In genomic region chr8:95351461-95351860, GRCm38 (mm10) we compare ENCODE assay signal across 9 mouse cellular contexts. TPM values are rescaled to one million over a fixed set of nuclear protein-coding genes. Genes with fewer than 3 reads are reported as not detected.
DNase-seq lines count a peak whose midpoint lies in the region; ATAC-seq lines count a peak whose summit lies in the region.
"Had no signal": no experiment of that assay in that cellular context is flagged by ENCODE, and none has a peak within 500 bp of the region (broad histone marks: within the 10 kb centered on the region; RNA-seq: fewer than 3 reads in every experiment).

No protein-coding gene starts in this region.

- H3K36me3 ChIP-seq in forebrain, embryonic 11.5 days (ENCODE audit: control insufficient read depth, insufficient read depth, low read length), result no peaks in the 10 kb centered on the region
- H3K36me3 ChIP-seq in limb, embryonic 11.5 days (ENCODE audit: control insufficient read depth, insufficient read depth, low read length), result no peaks in the 10 kb centered on the region
- H3K36me3 ChIP-seq in neural tube, embryonic 11.5 days (ENCODE audit: control insufficient read depth, insufficient read depth, low read length), result no peaks in the 10 kb centered on the region; the same call in 1 of the 2 replicates

- H3K4me1 ChIP-seq in forebrain, embryonic 11.5 days (replicated peaks; ENCODE audit: control insufficient read depth, insufficient read depth, low read length), result peaks cover 6% of the 10 kb centered on the region
- 0 out of 2 replicates have a peak, but pooled peaks cover 6% of the 10 kb centered on the region for H3K4me1 ChIP-seq in limb, embryonic 11.5 days (ENCODE audit: control insufficient read depth, insufficient read depth, low read length)
- H3K4me1 ChIP-seq in neural tube, embryonic 11.5 days (ENCODE audit: control insufficient read depth, insufficient read depth, low read length), result peaks cover 9% of the 10 kb centered on the region

- 3% methylated on average over 15 of the region's 15 CpGs for WGBS in forebrain, embryonic 11.5 days
- 6% methylated on average over 15 of the region's 15 CpGs for WGBS in limb, embryonic 11.5 days
- WGBS in neural tube, embryonic 11.5 days, result 1% methylated on average over 15 of the region's 15 CpGs

- no peak overlapping the region for H3K27ac ChIP-seq in forebrain, embryonic 11.5 days (ENCODE audit: low read depth, low read length)
- H3K27ac ChIP-seq in limb, embryonic 11.5 days (replicated peaks; ENCODE audit: low read depth, low read length), result no peak overlapping the region
- H3K27ac ChIP-seq in neural tube, embryonic 11.5 days (ENCODE audit: low read depth, low read length), result no peak overlapping the region

- peak; percentile 23 for DNase-seq in kidney, adult 18-20 months
- no peak for DNase-seq in kidney, adult 9 months
- DNase-seq in forebrain, embryonic 11.5 days (ENCODE audit: low spot score), result peak; percentile 66
- peak; percentile 52 for DNase-seq in limb, embryonic 11.5 days (ENCODE audit: low spot score)
- DNase-seq in neural tube, embryonic 11.5 days (ENCODE audit: low spot score), result peak; percentile 59
- DNase-seq in thymus, postnatal 10 days (ENCODE audit: low spot score in 2 of 2), result no peak
- DNase-seq in cerebellum, adult 11 months, result no peak

- no peaks in the 10 kb centered on the region for H3K27me3 ChIP-seq in forebrain, embryonic 11.5 days (ENCODE audit: control insufficient read depth, insufficient read depth, low read length)
- H3K27me3 ChIP-seq in limb, embryonic 11.5 days (ENCODE audit: control insufficient read depth, insufficient read depth, low read length), result peaks cover 3% of the 10 kb centered on the region
- peaks cover 4% of the 10 kb centered on the region; the same call in 1 of the 2 replicates for H3K27me3 ChIP-seq in neural tube, embryonic 11.5 days (ENCODE audit: control insufficient read depth, insufficient read depth, low read length)

- no peak overlapping the region for H3K9ac ChIP-seq in forebrain, embryonic 11.5 days (ENCODE audit: low read length)
- H3K9ac ChIP-seq in limb, embryonic 11.5 days (ENCODE audit: low read length), result no peak overlapping the region
- no peak overlapping the region for H3K9ac ChIP-seq in neural tube, embryonic 11.5 days (ENCODE audit: low read length)

- H3K9me3 ChIP-seq in forebrain, embryonic 11.5 days (ENCODE audit: control insufficient read depth, low read length), result no peaks in the 10 kb centered on the region
- H3K9me3 ChIP-seq in limb, embryonic 11.5 days (ENCODE audit: control insufficient read depth, low read length), result no peaks in the 10 kb centered on the region
- H3K9me3 ChIP-seq in neural tube, embryonic 11.5 days (ENCODE audit: control insufficient read depth, low read length), result no peaks in the 10 kb centered on the region

- H3K4me3 ChIP-seq in forebrain, embryonic 11.5 days (ENCODE audit: low read depth, low read length), result peak overlapping the region; percentile 77
- H3K4me3 ChIP-seq in limb, embryonic 11.5 days (ENCODE audit: low read depth, low read length), result peak overlapping the region; percentile 68; the same call in 1 of the 2 replicates
- peak overlapping the region; percentile 81; the same call in 1 of the 2 replicates for H3K4me3 ChIP-seq in neural tube, embryonic 11.5 days (ENCODE audit: low read depth, low read length)

- 0 out of 2 replicates have a peak, but pooled peaks have one; percentile 26 for ATAC-seq in forebrain, embryonic 11.5 days (replicated peaks; ENCODE audit: low FRiP score)
- ATAC-seq in limb, embryonic 11.5 days (ENCODE audit: insufficient number of reproducible peaks, low FRiP score, low TSS enrichment, low read depth), result no peak
- no peak for ATAC-seq in neural tube, embryonic 11.5 days (ENCODE audit: insufficient read depth, low FRiP score, low TSS enrichment)
- no peak for ATAC-seq in megakaryocyte-erythroid progenitor cell, adult 5-6 weeks (replicated peaks; ENCODE audit: low FRiP score, low TSS enrichment, poor library complexity, severe bottlenecking)

- H3K4me2 ChIP-seq in forebrain, embryonic 11.5 days (ENCODE audit: low read depth, low read length, severe bottlenecking), result peak overlapping the region; percentile 93
- peak overlapping the region; percentile 94 for H3K4me2 ChIP-seq in limb, embryonic 11.5 days (ENCODE audit: low read depth, severe bottlenecking)
- peak overlapping the region; percentile 92 for H3K4me2 ChIP-seq in neural tube, embryonic 11.5 days (ENCODE audit: low read depth)

RNA-seq across cellular contexts. Expression of gene Mmp15, which starts 0.6 kb away (rescaled TPM):
- 20.6 and 21.0 TPM in 2 replicates for polyA plus RNA-seq in forebrain, embryonic 11.5 days (2014; fragmentation: Nextera tagmentation; extraction: Ambion mirVana)
- polyA plus RNA-seq in limb, embryonic 11.5 days (2014; fragmentation: Nextera tagmentation; extraction: Ambion mirVana), result 9.6 and 11.0 TPM in 2 replicates
- 20.2 and 21.1 TPM in 2 replicates for polyA plus RNA-seq in neural tube, embryonic 11.5 days (2014; fragmentation: Nextera tagmentation; extraction: Ambion mirVana)
- 0.20 TPM in 1 of 2 replicates, not detected in the other for total RNA-seq in megakaryocyte-erythroid progenitor cell, adult 5-6 weeks (2014; fragmentation: Nextera tagmentation)
- 0.11 and 0.28 TPM in 2 replicates for total RNA-seq in megakaryocyte-erythroid progenitor cell, adult 5-6 weeks (2017)

RNA-seq across cellular contexts. Expression of gene Usb1, which starts 19.4 kb away (rescaled TPM):
- polyA plus RNA-seq in forebrain, embryonic 11.5 days (2014; fragmentation: Nextera tagmentation; extraction: Ambion mirVana), result 43.1 and 46.5 TPM in 2 replicates
- 37.0 and 43.0 TPM in 2 replicates for polyA plus RNA-seq in limb, embryonic 11.5 days (2014; fragmentation: Nextera tagmentation; extraction: Ambion mirVana)
- polyA plus RNA-seq in neural tube, embryonic 11.5 days (2014; fragmentation: Nextera tagmentation; extraction: Ambion mirVana), result 37.6 and 38.0 TPM in 2 replicates
- 12.3 and 16.9 TPM in 2 replicates for total RNA-seq in megakaryocyte-erythroid progenitor cell, adult 5-6 weeks (2014; fragmentation: Nextera tagmentation)
- total RNA-seq in megakaryocyte-erythroid progenitor cell, adult 5-6 weeks (2017), result 5.1 and 9.4 TPM in 2 replicates

RNA-seq across cellular contexts. Expression of gene Zfp319, which starts 19.7 kb away (rescaled TPM):
- polyA plus RNA-seq in forebrain, embryonic 11.5 days (2014; fragmentation: Nextera tagmentation; extraction: Ambion mirVana), result 14.6 and 15.0 TPM in 2 replicates
- 7.7 and 8.6 TPM in 2 replicates for polyA plus RNA-seq in limb, embryonic 11.5 days (2014; fragmentation: Nextera tagmentation; extraction: Ambion mirVana)
- polyA plus RNA-seq in neural tube, embryonic 11.5 days (2014; fragmentation: Nextera tagmentation; extraction: Ambion mirVana), result 12.7 and 13.4 TPM in 2 replicates
- 1.7 and 4.3 TPM in 2 replicates for total RNA-seq in megakaryocyte-erythroid progenitor cell, adult 5-6 weeks (2014; fragmentation: Nextera tagmentation)
- total RNA-seq in megakaryocyte-erythroid progenitor cell, adult 5-6 weeks (2017), result 1.0 and 1.8 TPM in 2 replicates

RNA-seq across cellular contexts. Expression of gene Tepp, which starts 41.1 kb away (rescaled TPM):
- polyA plus RNA-seq in forebrain, embryonic 11.5 days (2014; fragmentation: Nextera tagmentation; extraction: Ambion mirVana), result not detected in 2 replicates
- polyA plus RNA-seq in limb, embryonic 11.5 days (2014; fragmentation: Nextera tagmentation; extraction: Ambion mirVana), result 0.27 TPM in 1 of 2 replicates, not detected in the other
- polyA plus RNA-seq in neural tube, embryonic 11.5 days (2014; fragmentation: Nextera tagmentation; extraction: Ambion mirVana), result not detected in 2 replicates
- total RNA-seq in megakaryocyte-erythroid progenitor cell, adult 5-6 weeks (2014; fragmentation: Nextera tagmentation), result not detected in 2 replicates
- total RNA-seq in megakaryocyte-erythroid progenitor cell, adult 5-6 weeks (2017), result not detected in 2 replicates
- total RNA-seq: G1E had no signal
- polyA plus RNA-seq: G1E had no signal

RNA-seq across cellular contexts. Expression of gene Cngb1, which starts 45.1 kb away (rescaled TPM):
- polyA plus RNA-seq in forebrain, embryonic 11.5 days (2014; fragmentation: Nextera tagmentation; extraction: Ambion mirVana), result 0.17 and 0.33 TPM in 2 replicates
- not detected in 2 replicates for polyA plus RNA-seq in limb, embryonic 11.5 days (2014; fragmentation: Nextera tagmentation; extraction: Ambion mirVana)
- polyA plus RNA-seq in neural tube, embryonic 11.5 days (2014; fragmentation: Nextera tagmentation; extraction: Ambion mirVana), result 0.50 and 0.51 TPM in 2 replicates
- total RNA-seq in megakaryocyte-erythroid progenitor cell, adult 5-6 weeks (2014; fragmentation: Nextera tagmentation), result 0.47 and 0.72 TPM in 2 replicates
- 0.19 and 11.8 TPM in 2 replicates for total RNA-seq in megakaryocyte-erythroid progenitor cell, adult 5-6 weeks (2017)
- polyA plus RNA-seq: G1E had no signal

Comparison
In these comparisons a context has a peak if more than half of its experiments do, and no peak if none do; other contexts are left out.
1. DNase-seq: peak in kidney, adult 18-20 months (single experiment), forebrain, embryonic 11.5 days (single experiment), limb, embryonic 11.5 days (single experiment) and neural tube, embryonic 11.5 days (single experiment); none in kidney, adult 9 months (single experiment), thymus, postnatal 10 days (0 of 2) and cerebellum, adult 11 months (single experiment).
2. Peak in every context shown above with its lines, with median percentiles within 50 percentile points of each other: H3K4me2 ChIP-seq and H3K4me3 ChIP-seq.